Mouse (Mus musculus) heart, postnatal 0 days (tissue): Measurements from ENCODE around the gene Lnx2. TPM values are rescaled to one million over a fixed set of nuclear protein-coding genes. Genes with fewer than 3 reads are reported as not detected.

Experiments
- ATAC-seq: fragments of 200-750 bp; cut with Nextera tagmentation; 2 replicates; pipeline ENCODE4 v1.8.0; 2017; ENCODE audit warnings: low read depth, moderate number of reproducible peaks, moderate library complexity; ENCODE audit not compliant: insufficient read depth
- DNase-seq: peaks from one replicate; pipeline ENCODE4 v3.0.0-alpha.2; 2016; ENCODE audit warnings: low spot score
- H3K27ac ChIP-seq: fragments of 300-500 bp; sonication (generic); 2 replicates; pipeline ENCODE4 v1.5.1; 2014; ENCODE audit warnings: low read depth, mild to moderate bottlenecking
- H3K27me3 ChIP-seq: fragments of 300-500 bp; sonication (generic); 2 replicates; pipeline ENCODE4 v1.6.1; 2014; ENCODE audit warnings: low read length, mixed read lengths; ENCODE audit not compliant: control insufficient read depth, insufficient read depth
- H3K36me3 ChIP-seq: fragments of 300-500 bp; sonication (generic); replicated peaks from 2 replicates; pipeline ENCODE4 v1.6.1; 2014; ENCODE audit warnings: low read length, mixed read lengths; ENCODE audit not compliant: control insufficient read depth, insufficient read depth
- H3K4me1 ChIP-seq: fragments of 300-500 bp; sonication (generic); 2 replicates; pipeline ENCODE4 v1.6.1; 2014; ENCODE audit warnings: antibody characterized with exemption; ENCODE audit not compliant: control insufficient read depth, insufficient read depth
- H3K4me2 ChIP-seq: fragments of 300-500 bp; sonication (generic); 2 replicates; pipeline ENCODE4 v1.6.1; 2014; ENCODE audit warnings: low read depth, mild to moderate bottlenecking, low read length, moderate library complexity
- H3K4me3 ChIP-seq: fragments of 300-500 bp; sonication (generic); 2 replicates; pipeline ENCODE4 v1.5.1; 2014; ENCODE audit warnings: low read depth, low read length
- H3K9ac ChIP-seq: fragments of 300-500 bp; sonication (generic); replicated peaks from 2 replicates; pipeline ENCODE4 v1.6.1; 2014; ENCODE audit warnings: low read depth, low read length, mixed read lengths
- H3K9me3 ChIP-seq: fragments of 300-500 bp; sonication (generic); replicated peaks from 2 replicates; pipeline ENCODE4 v1.6.1; 2016; ENCODE audit warnings: low read length; ENCODE audit not compliant: control insufficient read depth
- CTCF ChIP-seq: IDR thresholded peaks from 2 replicates; pipeline ENCODE4 v1.5.1; 2016; ENCODE audit warnings: antibody characterized with exemption, control low read depth, low read depth
- EP300 ChIP-seq: IDR thresholded peaks from 2 replicates; pipeline ENCODE4 v1.6.1; 2016; ENCODE audit warnings: antibody characterized with exemption, low read depth
- WGBS: fragments of 180-500 bp; shearing (Covaris S2); extraction: QIAGEN DNeasy Blood & Tissue Kit; methylation state at CpG from one replicate; pipeline ENCODE4 v1.1.7; 2014; 5-methylcytosine and 5-hydroxymethylcytosine counted together
- polyA plus RNA-seq: library from polyadenylated mRNA; unstranded; fragments of >200 nt; fragmentation: Nextera tagmentation; extraction: Ambion mirVana; gene quantifications from 2 replicates; pipeline ENCODE4 v1.2.1, GENCODE M21; 2015
- total RNA-seq: library from RNA; depleted of rRNA; stranded (reverse); fragments of >200 nt; gene quantifications from 2 replicates; pipeline ENCODE4 v1.2.3, GENCODE M21; 2014; ENCODE audit warnings: low replicate concordance

Gene Lnx2
- total and polyA plus RNA-seq, 2 experiments from 2014 or later, result 6.5 to 18.0 TPM

DNA sequence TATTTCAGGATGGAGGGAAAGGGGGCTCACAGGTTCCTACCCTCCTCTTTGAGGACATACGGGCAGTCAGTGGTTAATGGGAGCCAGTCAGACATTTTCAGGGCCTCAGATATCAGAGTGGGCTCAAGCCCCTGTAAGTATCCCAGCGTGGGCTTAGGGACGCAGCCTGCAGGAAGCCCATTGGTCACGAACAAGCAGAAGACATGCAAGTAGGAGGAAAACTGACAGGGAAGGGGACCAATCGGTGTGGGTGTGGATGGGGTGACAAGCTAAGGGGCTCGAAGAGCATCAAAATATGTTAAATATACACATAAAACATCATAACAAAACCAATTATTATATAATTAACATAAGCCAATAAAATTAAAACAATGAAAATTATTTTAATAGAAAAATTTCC is 22.1 kb downstream of the Lnx2 start:
- TF ChIP-seq CTCF, result no peak
- TF ChIP-seq EP300, result no peak
- DNase-seq (no peak), ATAC-seq (no peak)
- Histone ChIP-seq H3K4me3 (no peak overlapping the region), H3K36me3 (no peaks in the 10 kb centered on the region), H3K9me3 (no peaks in the 10 kb centered on the region), H3K9ac (no peak overlapping the region), H3K4me2 (no peak overlapping the region), H3K27me3 (no peaks in the 10 kb centered on the region), H3K4me1 (peaks cover 70% of the 10 kb centered on the region), H3K27ac (no peak overlapping the region)
- 75% methylated on average over 6 of the region's 6 CpGs for WGBS

DNA sequence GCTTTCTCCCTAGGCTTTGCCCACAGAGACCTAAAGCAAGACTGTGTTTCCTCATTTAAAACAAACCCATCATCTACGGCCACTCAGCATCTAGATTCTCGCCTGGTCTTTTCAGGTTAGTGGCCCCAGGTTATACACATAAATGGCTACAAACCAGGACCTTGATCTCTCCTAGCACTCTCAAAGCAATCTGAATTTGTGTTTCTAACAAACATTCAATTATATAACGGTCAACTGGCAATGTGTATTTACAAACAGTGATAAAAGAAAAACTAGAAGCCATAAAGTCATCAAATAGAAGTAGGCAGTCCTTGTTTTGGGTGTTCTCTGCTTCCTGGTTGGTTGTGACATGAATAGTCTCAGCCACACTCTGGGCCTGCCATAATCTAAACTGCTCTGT is 22.9 kb downstream of the Lnx2 start:
- H3K36me3 ChIP-seq, result no peaks in the 10 kb centered on the region
- no peak overlapping the region for H3K4me3 ChIP-seq
- ATAC-seq, result no peak
- 87% methylated on average over 3 of the region's 3 CpGs for WGBS
- DNase-seq, result no peak
- no peaks in the 10 kb centered on the region for H3K9me3 ChIP-seq
- TF ChIP-seq EP300, result no peak
- no peak for TF ChIP-seq CTCF
- H3K27ac ChIP-seq, result no peak overlapping the region
- no peak overlapping the region for H3K9ac ChIP-seq
- no peak overlapping the region for H3K4me2 ChIP-seq
- no peaks in the 10 kb centered on the region for H3K27me3 ChIP-seq
- peaks cover 65% of the 10 kb centered on the region for H3K4me1 ChIP-seq

DNA sequence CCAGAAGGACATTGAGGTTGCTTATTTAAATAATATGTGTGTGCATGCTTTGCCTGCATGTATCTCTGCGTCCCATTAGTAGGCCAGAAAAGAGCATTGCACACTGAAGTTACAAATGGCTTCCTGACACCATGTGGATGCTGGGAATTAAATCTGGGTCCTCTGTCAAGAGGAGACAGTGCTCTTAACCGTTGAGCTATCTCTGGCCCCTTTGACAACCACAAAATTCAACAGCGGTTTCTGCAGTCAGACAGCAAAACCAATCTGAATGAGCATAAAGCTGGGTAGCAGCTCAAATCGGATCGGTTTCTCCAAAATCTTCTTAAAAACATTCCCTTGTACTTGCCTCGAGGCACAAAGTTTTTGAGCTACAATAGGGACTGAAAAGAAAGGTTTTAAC is 23.3 kb downstream of the Lnx2 start:
- DNase-seq (no peak), ATAC-seq (no peak)
- Histone ChIP-seq H3K9me3 (no peaks in the 10 kb centered on the region), H3K4me2 (no peak overlapping the region), H3K27me3 (no peaks in the 10 kb centered on the region), H3K36me3 (no peaks in the 10 kb centered on the region), H3K9ac (no peak overlapping the region), H3K4me3 (no peak overlapping the region), H3K4me1 (peaks cover 61% of the 10 kb centered on the region), H3K27ac (no peak overlapping the region)
- TF ChIP-seq CTCF (no peak), EP300 (no peak)
- WGBS, result 84% methylated on average over 6 of the region's 6 CpGs

DNA sequence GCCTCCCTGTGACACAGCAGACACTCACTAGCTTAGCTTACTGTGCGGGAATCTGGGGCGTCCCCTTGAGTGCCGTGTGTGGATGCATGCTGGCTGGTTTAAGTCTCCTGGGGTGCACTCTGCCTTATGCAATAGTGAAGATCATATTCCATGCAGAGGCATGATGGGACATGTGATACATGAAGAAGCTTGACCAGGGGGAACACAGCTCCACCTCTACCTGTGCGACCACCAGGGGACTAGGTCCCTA is 24.2 kb downstream of the Lnx2 start:
- Histone ChIP-seq H3K27me3 (no peaks in the 10 kb centered on the region), H3K36me3 (no peaks in the 10 kb centered on the region), H3K4me1 (peaks cover 53% of the 10 kb centered on the region), H3K27ac (peak overlapping the region; percentile 23; the same call in 1 of the 2 replicates), H3K9ac (no peak overlapping the region), H3K4me3 (no peak overlapping the region), H3K4me2 (peak overlapping the region; percentile 51), H3K9me3 (no peaks in the 10 kb centered on the region)
- ATAC-seq (no peak), DNase-seq (no peak)
- TF ChIP-seq CTCF (no peak), EP300 (no peak)
- WGBS, result 56% methylated on average over 4 of the region's 4 CpGs

DNA sequence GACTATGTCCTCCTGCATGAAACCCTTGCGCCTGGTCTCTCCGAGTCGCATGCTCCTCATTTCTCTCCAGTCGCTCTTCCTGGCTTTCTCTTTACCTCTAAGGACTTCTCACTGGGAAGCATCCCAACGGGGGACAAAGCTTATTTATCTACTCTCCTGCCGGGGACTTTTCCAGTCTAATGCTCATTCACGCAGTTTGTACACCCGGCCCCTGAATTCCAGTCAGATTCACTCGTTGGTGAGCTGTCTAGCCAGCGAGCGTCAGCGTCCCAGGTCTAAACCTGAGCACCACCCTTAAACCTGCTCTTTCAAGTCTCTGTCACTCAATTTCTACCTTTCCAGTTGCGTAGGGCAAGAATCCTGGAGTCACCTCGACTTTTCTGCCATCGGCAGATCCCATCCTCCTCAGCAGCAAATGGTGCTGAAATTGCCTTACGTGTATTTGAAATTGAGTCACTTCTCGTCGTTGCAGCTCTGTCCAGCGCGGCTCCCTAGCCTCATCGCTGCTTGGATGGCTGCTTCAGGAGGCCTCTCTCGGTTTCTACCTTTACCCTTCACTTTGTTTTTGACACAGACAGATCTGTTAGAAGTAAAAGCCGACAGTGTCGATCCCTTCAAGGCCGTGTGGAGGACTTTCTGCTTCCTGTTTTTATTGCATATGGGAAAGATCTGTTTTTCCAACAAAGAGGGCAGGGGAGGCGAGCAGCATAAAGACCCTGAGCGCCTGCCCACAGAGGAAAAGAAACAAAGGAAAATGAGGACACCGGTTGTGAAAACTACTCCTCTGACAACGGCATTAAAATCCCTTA is 24.7 kb downstream of the Lnx2 start:
- Histone ChIP-seq H3K4me3 (peak overlapping the region; percentile 16; the same call in 1 of the 2 replicates), H3K9me3 (no peaks in the 10 kb centered on the region), H3K27me3 (no peaks in the 10 kb centered on the region), H3K4me1 (peaks cover 47% of the 10 kb centered on the region), H3K27ac (peak overlapping the region; percentile 25), H3K36me3 (no peaks in the 10 kb centered on the region), H3K9ac (0 out of 2 replicates have a peak overlapping the region, but pooled peaks have one; percentile 30), H3K4me2 (peak overlapping the region; percentile 51)
- DNase-seq (no peak), ATAC-seq (no peak)
- TF ChIP-seq CTCF (no peak), EP300 (no peak)
- 45% methylated on average over 29 of the region's 29 CpGs for WGBS
